Mouse (Mus musculus): Measurements from ENCODE around the gene Ezh1.
"Not testable (repeated sequence)": the region's sequence is repeated elsewhere in the genome, so short reads cannot be mapped to it uniquely, and the experiment has no call there.

The Ezh1 gene

GRCm38 (mm10) chr11:101166357-101166756 is 59.9 kb downstream of the Ezh1 start:
- no peak for DNase-seq

- DNase-seq: no peak
These were observed 61.3 kb downstream of the Ezh1 start for GRCm38 (mm10) chr11:101164677-101165580.

- no peak for DNase-seq
These were observed 62.0 kb downstream of the Ezh1 start for GRCm38 (mm10) chr11:101164351-101164665.

GRCm38 (mm10) chr11:101163476-101164350 is 62.5 kb downstream of the Ezh1 start:
- peak; percentile 66 for DNase-seq

- peak; percentile 69 for DNase-seq
These were observed 63.5 kb downstream of the Ezh1 start for GRCm38 (mm10) chr11:101162772-101163171.

- DNase-seq: no peak
These were observed 64.0 kb downstream of the Ezh1 start for GRCm38 (mm10) chr11:101162301-101162700.

- DNase-seq: no peak
These were observed 64.7 kb downstream of the Ezh1 start for GRCm38 (mm10) chr11:101161551-101161950.

- DNase-seq: not testable (repeated sequence)
These were observed 65.2 kb downstream of the Ezh1 start for GRCm38 (mm10) chr11:101160981-101161505.

- DNase-seq: not testable (repeated sequence)
These were observed 66.1 kb downstream of the Ezh1 start for GRCm38 (mm10) chr11:101160151-101160550.

GRCm38 (mm10) chr11:101155728-101156371 is 70.4 kb downstream of the Ezh1 start, which contains the start of gene Tubg2:
Gene Tubg2, plus strand, starts transcription at chr11:101155907.
- DNase-seq: peak; percentile 76

- no peak for DNase-seq
These were observed 71.1 kb downstream of the Ezh1 start for GRCm38 (mm10) chr11:101155151-101155550.

GRCm38 (mm10) chr11:101154648-101155047 is 71.6 kb downstream of the Ezh1 start:
- no peak for DNase-seq

- no peak for DNase-seq
These were observed 73.4 kb downstream of the Ezh1 start for GRCm38 (mm10) chr11:101152825-101153224.

GRCm38 (mm10) chr11:101151063-101151462 is 75.2 kb downstream of the Ezh1 start:
- no peak for DNase-seq

- peak; percentile 50 for DNase-seq
These were observed 76.8 kb downstream of the Ezh1 start for GRCm38 (mm10) chr11:101149178-101150105.

- no peak for DNase-seq
These were observed 77.5 kb downstream of the Ezh1 start for GRCm38 (mm10) chr11:101148751-101149150.

GRCm38 (mm10) chr11:101146377-101146776 is 79.9 kb downstream of the Ezh1 start:
- no peak for DNase-seq

GRCm38 (mm10) chr11:101143338-101144225 is 82.7 kb downstream of the Ezh1 start:
- peak; percentile 60 for DNase-seq

GRCm38 (mm10) chr11:101142215-101142967 is 83.9 kb downstream of the Ezh1 start:
- DNase-seq: no peak
